Mouse (Mus musculus) brain, embryonic 14.5 days (tissue): Measurements from ENCODE around the gene Ctc1.
"Not testable (repeated sequence)": the region's sequence is repeated elsewhere in the genome, so short reads cannot be mapped to it uniquely, and the experiment has no call there.

Experiments
- CTCF ChIP-seq: fragments of 200-500 bp; IDR thresholded peaks from 2 replicates; pipeline ENCODE4 v1.5.1; 2012; ENCODE audit warnings: inconsistent platforms, mild to moderate bottlenecking, moderate library complexity, borderline replicate concordance; ENCODE audit not compliant: insufficient read depth, insufficient read length; ENCODE audit errors: extremely low read depth
- POLR2A ChIP-seq: fragments of 200-500 bp; IDR thresholded peaks from 2 replicates; pipeline ENCODE4 v1.6.1; 2012; ENCODE audit warnings: mild to moderate bottlenecking, inconsistent platforms, borderline replicate concordance; ENCODE audit not compliant: poor library complexity, insufficient read depth, insufficient read length, severe bottlenecking; ENCODE audit errors: extremely low read depth

DNA sequence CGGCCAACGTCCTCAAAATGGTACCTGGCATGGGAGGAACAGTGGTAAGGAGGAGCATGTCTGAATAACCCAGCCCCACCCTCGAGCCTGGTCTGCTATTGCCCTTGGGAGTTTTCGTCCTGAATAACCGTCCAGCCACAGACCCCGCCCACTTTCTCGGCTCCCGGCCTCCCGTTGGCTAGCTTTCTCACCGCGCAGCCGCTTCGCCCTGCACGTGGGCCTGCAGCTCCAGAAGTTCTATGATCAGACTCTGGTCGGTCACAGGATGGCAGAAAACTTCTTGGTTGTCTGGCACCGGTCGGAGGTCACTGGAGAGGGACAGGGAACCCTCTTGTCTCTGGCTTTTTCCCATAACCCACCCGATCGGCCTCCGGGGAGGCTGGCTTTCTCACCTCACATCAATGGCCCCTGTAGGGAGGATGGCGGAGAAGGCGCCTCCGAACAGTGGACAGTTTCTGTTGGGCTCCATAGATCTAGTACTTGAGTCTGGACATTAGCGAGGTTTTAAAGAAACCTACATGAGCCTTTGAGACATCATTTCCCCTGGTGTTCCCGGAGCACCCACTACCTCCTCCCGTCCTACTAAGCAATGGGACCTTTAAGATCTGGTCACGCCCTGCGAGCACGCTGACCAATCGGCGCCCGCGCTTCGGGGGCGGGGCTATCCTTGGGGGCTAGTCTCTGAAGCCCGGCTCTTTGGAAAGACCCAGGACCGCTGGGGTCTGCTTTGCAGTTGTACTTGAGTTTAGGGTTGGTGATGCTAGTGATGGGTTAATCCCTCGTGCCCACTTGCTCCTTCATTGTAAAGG lies 42.3 kb upstream of the Ctc1 start:
- not testable (repeated sequence) for TF ChIP-seq CTCF, POLR2A
